Mouse (Mus musculus) C2C12 (cell line): ENCODE results near the gene Fli1. TPM values are rescaled to one million over a fixed set of nuclear protein-coding genes. Genes with fewer than 3 reads are reported as not detected.

ENCODE experiments used
- H3K27me3 ChIP-seq: one replicate; pipeline ENCODE4 v1.6.1; 2011; ENCODE audit not compliant: control insufficient read depth, insufficient read depth, insufficient read length
- H3K36me3 ChIP-seq: one replicate; pipeline ENCODE4 v1.6.1; 2011; ENCODE audit not compliant: control insufficient read depth, insufficient read depth
- H3K4me3 ChIP-seq: one replicate; pipeline ENCODE4 v1.5.1; 2011; ENCODE audit warnings: mild to moderate bottlenecking, control low read depth; ENCODE audit not compliant: poor library complexity, insufficient read depth, severe bottlenecking
- H3K79me2 ChIP-seq: one replicate; pipeline ENCODE4 v1.6.1; 2011; ENCODE audit not compliant: control insufficient read depth, insufficient read depth
- H3K79me3 ChIP-seq: one replicate; pipeline ENCODE4 v1.6.1; 2011; ENCODE audit warnings: low read depth, control low read depth
- H3ac ChIP-seq: one replicate; pipeline ENCODE3; 2011; ENCODE audit warnings: low read depth; ENCODE audit not compliant: control insufficient read depth, insufficient read length
- CEBPB ChIP-seq: IDR thresholded peaks from one replicate; pipeline ENCODE4 v1.6.1; 2011; ENCODE audit warnings: low read depth, mild to moderate bottlenecking, control low read depth, moderate library complexity
- CTCF ChIP-seq: IDR thresholded peaks from one replicate; pipeline ENCODE4 v1.5.1; 2011; ENCODE audit not compliant: control insufficient read depth, insufficient read depth, insufficient read length
- FOSL1 ChIP-seq: IDR thresholded peaks from one replicate; pipeline ENCODE4 v1.8.0; 2011; ENCODE audit warnings: mild to moderate bottlenecking, low read length; ENCODE audit not compliant: poor library complexity, insufficient read depth, severe bottlenecking
- MAX ChIP-seq: IDR thresholded peaks from one replicate; pipeline ENCODE4 v1.6.1; 2011; ENCODE audit warnings: mild to moderate bottlenecking, control low read depth
- MYOD1 ChIP-seq: IDR thresholded peaks from one replicate; pipeline ENCODE4 v1.6.1; 2011; ENCODE audit warnings: low read depth; ENCODE audit not compliant: control insufficient read depth, insufficient read length
- MYOG ChIP-seq: IDR thresholded peaks from one replicate; pipeline ENCODE4 v1.6.1; 2011; ENCODE audit not compliant: control insufficient read depth, insufficient read length; ENCODE audit errors: extremely low read depth
- USF1 ChIP-seq: IDR thresholded peaks from one replicate; pipeline ENCODE4 v1.6.1; 2011; ENCODE audit warnings: low read depth, mild to moderate bottlenecking, control low read depth, moderate library complexity
- polyA plus RNA-seq: library from polyadenylated mRNA; unstranded; fragments of >200 nt; fragmentation: generic; extraction: Trizol; gene quantifications from one replicate; pipeline ENCODE4 v1.2.1, GENCODE M21; 2012; ENCODE audit warnings: missing spikeins

The Fli1 gene
- polyA plus RNA-seq, 1 experiment: not detected

DNA sequence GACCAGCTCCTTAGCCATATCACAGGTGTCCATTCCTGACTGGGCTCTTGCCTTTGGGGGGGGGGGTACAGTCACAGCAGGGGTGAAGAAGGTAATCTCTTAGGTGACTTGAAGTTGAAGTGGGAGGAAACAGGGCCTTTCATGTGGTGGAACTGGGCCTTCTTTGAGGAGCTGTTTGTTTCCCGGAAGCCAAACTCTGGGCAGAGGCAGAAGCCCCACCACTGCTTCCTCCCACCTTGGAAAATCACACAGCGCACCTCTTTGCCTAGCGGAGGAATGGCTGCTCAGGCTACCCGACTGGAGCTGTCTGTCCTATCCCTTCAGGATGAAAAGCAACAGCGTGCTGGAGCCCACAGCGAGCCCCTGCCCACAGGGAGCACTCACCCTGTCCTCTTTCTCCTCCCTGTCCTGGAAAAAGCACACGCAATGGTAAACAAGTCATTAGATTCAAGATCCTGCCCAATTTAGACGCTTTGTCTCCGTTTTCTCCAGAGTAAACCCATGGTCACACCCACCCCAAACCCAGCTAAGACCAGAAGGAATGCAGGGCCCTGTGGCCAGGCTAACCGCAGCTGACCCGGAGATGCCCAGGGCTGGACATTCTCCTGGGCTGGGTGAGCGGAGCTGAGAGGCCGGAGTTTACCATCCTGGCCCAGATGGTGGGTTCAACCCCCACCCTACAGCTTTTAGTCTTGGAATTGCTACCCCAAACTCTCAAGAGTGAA is 24.1 kb downstream of the Fli1 start:
- no peak overlapping the region for H3K4me3 ChIP-seq
- TF ChIP-seq USF1 (no peak), FOSL1 (no peak), CEBPB (no peak), MYOD1 (no peak), MAX (no peak), MYOG (no peak), CTCF (no peak)
- H3K27me3 ChIP-seq: peaks cover 58% of the 10 kb centered on the region
- H3ac ChIP-seq: no peak overlapping the region
- no peaks in the 10 kb centered on the region for H3K79me3 ChIP-seq
- H3K36me3 ChIP-seq: no peaks in the 10 kb centered on the region
- no peaks in the 10 kb centered on the region for H3K79me2 ChIP-seq

DNA sequence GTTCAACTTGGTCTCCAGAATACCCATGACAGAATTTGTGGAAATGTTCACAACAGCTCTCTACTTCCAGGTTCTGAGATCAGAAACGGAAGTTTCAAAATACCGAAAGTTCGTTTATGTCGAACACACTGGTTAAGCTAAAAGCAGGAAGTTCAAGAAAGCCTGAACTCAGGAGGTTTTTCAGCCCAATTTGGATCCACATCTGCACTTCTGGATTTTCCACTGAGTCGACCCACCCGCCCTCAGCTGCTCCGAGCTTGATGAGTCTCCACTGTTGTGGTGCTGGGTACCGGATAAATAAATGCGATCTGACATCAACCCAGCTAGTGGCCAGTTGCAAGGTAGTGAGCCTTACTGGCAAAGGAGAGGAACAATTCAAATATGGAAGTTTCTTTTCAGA is 26.0 kb downstream of the Fli1 start:
- Histone ChIP-seq H3K36me3 (no peaks in the 10 kb centered on the region), H3ac (no peak overlapping the region), H3K4me3 (no peak overlapping the region), H3K79me2 (no peaks in the 10 kb centered on the region), H3K27me3 (peaks cover 65% of the 10 kb centered on the region), H3K79me3 (no peaks in the 10 kb centered on the region)
- TF ChIP-seq CEBPB (no peak), USF1 (no peak), FOSL1 (no peak), MYOD1 (no peak), MYOG (no peak)

DNA sequence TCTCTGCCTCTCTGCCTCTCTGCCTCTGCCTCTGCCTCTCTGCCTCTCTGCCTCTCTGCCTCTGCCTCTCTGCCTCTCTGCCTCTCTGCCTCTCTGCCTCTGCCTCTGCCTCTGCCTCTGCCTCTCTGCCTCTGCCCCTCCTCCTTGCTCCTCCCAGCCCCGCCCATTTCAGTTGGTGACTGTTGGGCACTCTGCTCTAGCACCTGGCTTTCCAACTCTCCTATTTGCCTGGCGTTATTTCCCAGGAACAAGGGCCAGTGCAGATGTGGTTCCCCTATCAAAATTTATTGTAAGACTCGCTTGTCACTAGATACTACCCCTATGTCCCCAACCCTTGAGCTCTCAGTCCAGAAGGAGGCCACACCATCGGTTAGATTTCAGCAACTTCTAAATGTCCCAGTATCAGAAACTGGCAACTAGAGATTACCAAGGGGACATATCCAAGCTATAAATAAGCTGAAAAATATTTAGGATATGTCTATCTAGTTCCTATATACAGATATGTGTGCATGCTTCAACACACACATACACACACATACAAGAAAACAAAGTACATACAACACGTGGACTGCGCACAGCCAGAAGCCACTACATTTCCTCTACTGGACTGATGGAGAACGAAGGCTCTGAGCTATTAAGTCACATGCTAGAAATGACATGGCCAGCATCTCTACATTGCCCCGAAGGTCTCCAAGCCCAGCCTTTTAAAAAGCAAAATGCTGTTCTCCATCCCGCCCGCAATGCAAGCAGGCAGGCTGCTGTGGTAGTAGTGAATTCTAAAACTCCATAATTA is 26.6 kb downstream of the Fli1 start:
- TF ChIP-seq FOSL1 (no peak), MYOG (no peak), USF1 (no peak), MYOD1 (no peak), MAX (no peak), CTCF (no peak), CEBPB (no peak)
- H3K79me2 ChIP-seq: no peaks in the 10 kb centered on the region
- no peak overlapping the region for H3ac ChIP-seq
- no peak overlapping the region for H3K4me3 ChIP-seq
- peaks cover 71% of the 10 kb centered on the region for H3K27me3 ChIP-seq
- H3K79me3 ChIP-seq: no peaks in the 10 kb centered on the region
- no peaks in the 10 kb centered on the region for H3K36me3 ChIP-seq

DNA sequence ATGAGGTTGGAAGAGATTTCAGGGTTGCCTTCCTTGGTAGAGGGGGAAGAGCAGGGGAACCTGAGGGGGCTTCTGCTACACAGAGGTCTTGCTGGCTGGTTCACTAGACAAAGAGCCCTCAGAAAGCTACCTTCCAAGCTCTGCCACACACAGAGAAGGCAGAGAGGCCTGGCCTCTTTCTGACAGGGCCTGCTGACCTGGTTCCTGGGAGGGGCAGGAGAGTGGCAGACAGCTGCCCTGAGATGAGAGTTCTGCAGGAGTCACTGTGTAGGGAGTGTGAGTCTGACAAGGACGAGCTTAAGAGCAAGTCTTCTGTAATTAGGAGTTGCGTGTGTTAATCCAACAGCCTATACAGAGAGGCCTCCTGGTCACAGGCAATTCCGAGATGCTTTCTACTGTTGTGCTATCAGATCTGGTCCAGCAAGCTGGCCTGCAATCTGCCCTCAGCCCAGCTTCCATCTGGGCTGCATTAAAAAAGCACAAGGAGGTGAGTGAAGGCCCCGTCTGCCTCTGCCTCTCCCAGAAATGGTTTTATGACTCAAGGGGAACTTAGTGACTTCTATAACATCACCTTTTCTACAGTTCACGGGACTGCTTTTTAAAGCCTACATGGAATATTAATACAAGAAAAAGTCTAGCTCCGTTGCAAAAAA is 28.1 kb downstream of the Fli1 start:
- H3ac ChIP-seq: no peak overlapping the region
- TF ChIP-seq MAX (no peak), USF1 (no peak), MYOD1 (no peak), CEBPB (no peak), FOSL1 (no peak), MYOG (no peak), CTCF (no peak)
- no peaks in the 10 kb centered on the region for H3K79me3 ChIP-seq
- no peak overlapping the region for H3K4me3 ChIP-seq
- no peaks in the 10 kb centered on the region for H3K79me2 ChIP-seq
- H3K27me3 ChIP-seq: peaks cover 68% of the 10 kb centered on the region
- H3K36me3 ChIP-seq: no peaks in the 10 kb centered on the region

GRCm38 (mm10) chr9:32513471-32513870 is 29.2 kb downstream of the Fli1 start:
- no peak for TF ChIP-seq MAX
- TF ChIP-seq FOSL1: no peak
- no peak for TF ChIP-seq CTCF
- no peak for TF ChIP-seq MYOG
- no peak for TF ChIP-seq USF1
- no peak for TF ChIP-seq CEBPB
- TF ChIP-seq MYOD1: no peak
- H3K79me3 ChIP-seq: no peaks in the 10 kb centered on the region
- no peak overlapping the region for H3K4me3 ChIP-seq
- H3K79me2 ChIP-seq: no peaks in the 10 kb centered on the region
- no peak overlapping the region for H3ac ChIP-seq
- H3K36me3 ChIP-seq: no peaks in the 10 kb centered on the region
- peaks cover 68% of the 10 kb centered on the region for H3K27me3 ChIP-seq
